Mouse (Mus musculus) brain, embryonic 14.5 days (tissue): ENCODE results near the gene Dennd1b.

Experiments
- CTCF ChIP-seq: fragments of 200-500 bp; IDR thresholded peaks from 2 replicates; pipeline ENCODE4 v1.5.1; 2012; ENCODE audit warnings: inconsistent platforms, mild to moderate bottlenecking, moderate library complexity, borderline replicate concordance; ENCODE audit not compliant: insufficient read depth, insufficient read length; ENCODE audit errors: extremely low read depth
- POLR2A ChIP-seq: fragments of 200-500 bp; IDR thresholded peaks from 2 replicates; pipeline ENCODE4 v1.6.1; 2012; ENCODE audit warnings: mild to moderate bottlenecking, inconsistent platforms, borderline replicate concordance; ENCODE audit not compliant: poor library complexity, insufficient read depth, insufficient read length, severe bottlenecking; ENCODE audit errors: extremely low read depth

- TF ChIP-seq POLR2A, result no peak
- no peak for TF ChIP-seq CTCF
These were observed 73.7 kb downstream of the Dennd1b start for GRCm38 (mm10) chr1:139036768-139037507.
